Mouse (Mus musculus) liver, embryonic 15.5 days (tissue): ENCODE data around the gene Wdhd1. TPM values are rescaled to one million over a fixed set of nuclear protein-coding genes. Genes with fewer than 3 reads are reported as not detected.

Experiments used
- ATAC-seq: fragments of 200-750 bp; cut with Nextera tagmentation; 2 replicates; pipeline ENCODE4 v1.8.0; 2017; ENCODE audit warnings: moderate number of reproducible peaks, mild to moderate bottlenecking, moderate library complexity; ENCODE audit not compliant: insufficient read depth
- H3K27ac ChIP-seq: fragments of 300-500 bp; sonication (generic); replicated peaks from 2 replicates; pipeline ENCODE4 v1.5.1; 2015; ENCODE audit warnings: mild to moderate bottlenecking, inconsistent platforms
- H3K27me3 ChIP-seq: fragments of 300-500 bp; sonication (generic); 2 replicates; pipeline ENCODE4 v1.6.1; 2015; ENCODE audit warnings: mild to moderate bottlenecking, inconsistent platforms
- H3K36me3 ChIP-seq: fragments of 300-500 bp; sonication (generic); replicated peaks from 2 replicates; pipeline ENCODE4 v1.6.1; 2015; ENCODE audit warnings: moderate library complexity, mild to moderate bottlenecking, inconsistent platforms
- H3K4me1 ChIP-seq: fragments of 300-500 bp; sonication (generic); replicated peaks from 2 replicates; pipeline ENCODE4 v1.6.1; 2015; ENCODE audit warnings: inconsistent platforms
- H3K4me2 ChIP-seq: fragments of 300-500 bp; sonication (generic); 2 replicates; pipeline ENCODE4 v1.6.1; 2015; ENCODE audit warnings: moderate library complexity, mild to moderate bottlenecking, inconsistent platforms
- H3K4me3 ChIP-seq: fragments of 300-500 bp; sonication (generic); replicated peaks from 2 replicates; pipeline ENCODE4 v1.5.1; 2015; ENCODE audit warnings: mild to moderate bottlenecking, inconsistent platforms
- H3K9ac ChIP-seq: fragments of 300-500 bp; sonication (generic); 2 replicates; pipeline ENCODE4 v1.6.1; 2015; ENCODE audit warnings: moderate library complexity, mild to moderate bottlenecking, inconsistent platforms
- H3K9me3 ChIP-seq: fragments of 300-500 bp; sonication (generic); replicated peaks from 2 replicates; pipeline ENCODE4 v1.6.1; 2016; ENCODE audit warnings: inconsistent platforms
- WGBS: fragments of 180-500 bp; shearing (Covaris S2); methylation state at CpG from one replicate; pipeline ENCODE4 v1.1.7; 2015; ENCODE audit warnings: mixed read lengths; ENCODE audit not compliant: insufficient replicate concordance; 5-methylcytosine and 5-hydroxymethylcytosine counted together
- polyA plus RNA-seq: library from polyadenylated mRNA; unstranded; fragments of >200 nt; fragmentation: Nextera tagmentation; extraction: Ambion mirVana; gene quantifications from 2 replicates; pipeline ENCODE4 v1.2.1, GENCODE M21; 2015

Wdhd1 gene
- polyA plus RNA-seq, 1 experiment from 2014 or later: 33.7 TPM

DNA sequence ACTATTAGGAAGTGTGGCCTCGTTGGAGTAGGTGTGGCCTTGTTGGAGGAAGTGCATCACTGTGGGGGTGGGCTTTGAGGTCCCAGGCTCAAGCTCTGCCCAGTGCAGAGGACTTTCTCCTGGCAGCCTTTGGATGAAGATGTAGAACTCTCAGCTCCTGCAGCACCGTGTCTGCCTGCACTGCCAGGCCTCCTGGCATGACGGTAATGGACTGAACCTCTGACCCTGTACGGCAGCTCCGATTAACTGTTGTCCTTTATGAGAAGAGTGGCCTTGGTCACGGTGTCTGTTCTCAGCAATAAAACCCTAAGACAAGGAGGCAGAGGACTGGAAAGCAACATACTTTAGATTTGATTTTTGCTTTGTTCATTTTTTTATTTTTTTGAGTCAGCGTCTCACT lies 40.2 kb downstream of the Wdhd1 start:
- no peak for ATAC-seq
- no peak overlapping the region for H3K4me3 ChIP-seq

DNA sequence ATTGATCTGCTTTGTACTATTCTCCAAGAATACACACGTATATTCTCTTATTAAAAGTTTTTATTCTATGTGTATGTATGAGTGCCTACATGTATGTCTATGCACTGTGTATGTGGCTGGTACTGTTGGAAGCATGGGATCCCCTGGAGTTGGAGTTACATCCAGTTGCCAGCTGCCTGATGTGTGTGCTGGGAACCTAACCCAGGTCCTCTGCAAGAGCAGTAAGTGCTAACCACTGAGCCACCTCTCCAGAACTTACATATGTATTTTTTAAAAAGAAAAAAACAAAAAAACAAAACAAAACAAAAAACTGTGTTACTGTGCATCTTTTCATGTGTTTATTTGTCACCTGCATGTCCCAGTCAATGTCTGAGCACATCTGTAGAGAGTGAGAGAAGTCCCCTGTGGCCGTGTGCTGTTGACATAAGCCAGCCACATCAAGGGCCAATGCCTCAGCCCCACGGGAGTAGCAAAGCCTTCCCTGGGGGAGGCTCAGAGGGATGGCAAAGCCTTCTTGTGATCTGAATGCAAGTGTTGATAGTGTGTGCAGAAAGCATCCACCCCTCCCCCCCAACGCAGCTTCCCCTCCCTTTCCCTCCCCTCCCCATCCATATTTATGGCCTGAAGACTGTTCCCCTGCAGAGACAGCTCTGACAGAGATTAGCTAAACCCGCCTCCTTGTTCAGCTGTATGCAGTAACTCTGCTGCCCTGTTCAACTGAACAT lies 42.0 kb downstream of the Wdhd1 start:
- ATAC-seq: no peak
- peaks cover 2% of the 10 kb centered on the region for H3K36me3 ChIP-seq
- H3K27ac ChIP-seq: peak overlapping the region; percentile 48
- H3K27me3 ChIP-seq: 0 out of 2 replicates have a peak, but pooled peaks cover 3% of the 10 kb centered on the region
- WGBS: 63% methylated on average over 5 of the region's 5 CpGs
- H3K4me2 ChIP-seq: no peak overlapping the region
- H3K4me3 ChIP-seq: no peak overlapping the region
- H3K9ac ChIP-seq: no peak overlapping the region
- peaks cover 33% of the 10 kb centered on the region for H3K4me1 ChIP-seq
- no peaks in the 10 kb centered on the region for H3K9me3 ChIP-seq

More for the DNA sequence above, 40.2 kb downstream of the Wdhd1 start:
- H3K36me3 ChIP-seq: peaks cover 12% of the 10 kb centered on the region
- no peaks in the 10 kb centered on the region for H3K27me3 ChIP-seq
- H3K9me3 ChIP-seq: no peaks in the 10 kb centered on the region
- peaks cover 50% of the 10 kb centered on the region for H3K4me1 ChIP-seq
- H3K4me2 ChIP-seq: no peak overlapping the region
- H3K27ac ChIP-seq: no peak overlapping the region
- H3K9ac ChIP-seq: no peak overlapping the region
- 85% methylated on average over 7 of the region's 7 CpGs for whole genome bisulfite sequencing

DNA sequence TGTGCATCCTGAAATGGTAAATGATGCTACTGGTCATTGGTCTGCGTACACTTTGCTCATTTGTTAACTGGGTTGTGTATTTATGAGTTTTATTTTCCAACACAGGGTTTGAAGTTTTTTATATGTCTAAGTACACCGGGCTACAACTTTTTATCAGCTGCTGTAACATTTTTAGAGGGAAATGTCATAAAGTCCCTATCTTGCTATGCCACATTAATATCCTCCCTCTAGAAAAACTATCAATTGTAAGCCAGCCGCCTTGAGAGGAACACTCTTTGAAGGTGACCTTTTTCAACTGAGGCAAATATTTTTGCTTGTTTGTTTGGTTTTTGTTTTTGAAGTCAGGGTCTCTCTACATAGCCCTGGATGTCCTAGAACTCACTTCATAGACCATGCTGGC lies 42.6 kb downstream of the Wdhd1 start:
- Histone ChIP-seq H3K9ac (no peak overlapping the region), H3K9me3 (no peaks in the 10 kb centered on the region), H3K4me1 (peaks cover 29% of the 10 kb centered on the region), H3K4me2 (peak overlapping the region; percentile 21; the same call in 1 of the 2 replicates), H3K4me3 (no peak overlapping the region), H3K27me3 (peaks cover 6% of the 10 kb centered on the region; the same call in 1 of the 2 replicates), H3K27ac (peak overlapping the region; percentile 48), H3K36me3 (no peaks in the 10 kb centered on the region)
- ATAC-seq: peak; percentile 72
- WGBS: 45% methylated on average over 3 of the region's 3 CpGs

DNA sequence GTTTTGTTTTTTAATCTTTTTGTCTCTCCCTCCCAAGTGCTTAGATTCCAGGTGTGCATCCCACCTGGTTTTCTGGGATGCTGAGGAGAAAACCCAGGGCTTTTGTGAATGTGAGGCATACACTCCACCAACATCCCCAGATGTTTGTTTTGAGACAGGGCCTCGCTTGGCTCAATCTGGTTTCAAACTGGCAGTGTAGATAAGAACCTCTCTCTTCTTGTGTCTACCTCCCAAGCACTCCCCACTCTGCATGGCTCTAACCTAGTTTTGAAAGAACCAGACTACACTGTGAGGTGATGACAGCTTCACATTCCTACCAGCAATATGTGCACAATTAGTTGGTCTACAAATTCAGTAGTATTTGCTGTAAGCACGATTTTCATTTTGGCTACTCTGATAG lies 43.1 kb downstream of the Wdhd1 start:
- peaks cover 6% of the 10 kb centered on the region; the same call in 1 of the 2 replicates for H3K27me3 ChIP-seq
- H3K4me2 ChIP-seq: peak overlapping the region; percentile 21
- peaks cover 29% of the 10 kb centered on the region for H3K4me1 ChIP-seq
- H3K4me3 ChIP-seq: no peak overlapping the region
- no peak overlapping the region for H3K9ac ChIP-seq
- no peaks in the 10 kb centered on the region for H3K36me3 ChIP-seq
- H3K27ac ChIP-seq: peak overlapping the region; percentile 48
- ATAC-seq: peak; percentile 93
- WGBS: 25% methylated on average over 2 of the region's 2 CpGs
- no peaks in the 10 kb centered on the region for H3K9me3 ChIP-seq

DNA sequence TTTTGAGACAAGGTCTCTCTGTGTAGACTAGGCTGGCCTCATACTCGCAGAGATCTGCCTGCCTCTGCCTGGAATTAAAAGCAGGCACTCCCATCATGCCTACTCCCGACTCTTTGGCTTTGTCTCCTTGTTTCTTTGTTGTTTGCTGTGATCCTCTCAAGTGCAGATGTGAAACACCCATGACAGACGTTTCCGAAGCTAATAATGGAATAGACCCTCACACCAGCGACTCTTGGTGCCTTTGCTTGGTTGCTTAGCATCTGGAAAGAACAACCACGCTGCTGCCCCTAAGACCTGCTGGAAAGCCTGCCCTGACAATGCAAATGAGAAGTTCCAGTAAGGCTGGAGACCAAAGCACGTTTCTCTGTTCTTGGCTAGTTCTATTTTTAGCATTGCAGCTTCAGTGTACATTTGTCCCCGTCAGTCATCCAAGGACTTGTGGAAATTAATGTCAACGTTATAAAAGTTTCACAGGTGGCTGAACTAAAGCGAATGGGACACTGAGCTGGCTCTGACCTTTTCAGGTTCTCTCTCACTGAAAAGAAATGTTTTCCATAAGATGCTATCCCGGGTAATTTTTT lies 46.8 kb downstream of the Wdhd1 start:
- no peak overlapping the region for H3K4me3 ChIP-seq
- no peaks in the 10 kb centered on the region for H3K36me3 ChIP-seq
- H3K4me2 ChIP-seq: no peak overlapping the region
- 50% methylated on average over 11 of the region's 11 CpGs for WGBS
- H3K27me3 ChIP-seq: peaks cover 6% of the 10 kb centered on the region; the same call in 1 of the 2 replicates
- H3K9ac ChIP-seq: no peak overlapping the region
- no peak overlapping the region for H3K27ac ChIP-seq
- ATAC-seq: no peak
- H3K9me3 ChIP-seq: no peaks in the 10 kb centered on the region
- peaks cover 27% of the 10 kb centered on the region for H3K4me1 ChIP-seq

DNA sequence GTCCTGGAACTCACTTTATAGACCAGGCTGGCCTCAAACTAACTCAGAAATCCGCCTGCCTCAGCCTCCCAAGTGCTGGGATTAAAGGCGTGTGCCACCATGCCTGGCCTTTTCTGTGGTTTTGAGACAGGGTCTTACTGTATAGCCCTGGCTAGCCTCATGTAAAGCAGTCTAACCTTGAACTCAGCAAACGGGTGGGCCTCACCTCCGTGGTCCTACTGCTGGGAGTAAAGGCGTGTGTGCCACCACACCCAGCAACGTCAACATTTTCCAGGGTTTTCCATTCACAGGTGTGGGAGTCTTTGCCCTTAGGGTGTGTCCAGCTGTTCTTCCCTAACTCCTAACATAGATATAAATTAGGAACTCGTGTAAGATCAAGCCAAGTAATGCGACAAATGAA lies 50.7 kb downstream of the Wdhd1 start:
- ATAC-seq: no peak
- H3K4me2 ChIP-seq: no peak overlapping the region
- no peak overlapping the region for H3K4me3 ChIP-seq
- H3K27me3 ChIP-seq: peaks cover 6% of the 10 kb centered on the region; the same call in 1 of the 2 replicates
- whole genome bisulfite sequencing: 74% methylated on average over 8 of the region's 8 CpGs
- peaks cover 6% of the 10 kb centered on the region for H3K4me1 ChIP-seq
- no peaks in the 10 kb centered on the region for H3K9me3 ChIP-seq
- no peaks in the 10 kb centered on the region for H3K36me3 ChIP-seq
- no peak overlapping the region for H3K27ac ChIP-seq
- H3K9ac ChIP-seq: no peak overlapping the region

DNA sequence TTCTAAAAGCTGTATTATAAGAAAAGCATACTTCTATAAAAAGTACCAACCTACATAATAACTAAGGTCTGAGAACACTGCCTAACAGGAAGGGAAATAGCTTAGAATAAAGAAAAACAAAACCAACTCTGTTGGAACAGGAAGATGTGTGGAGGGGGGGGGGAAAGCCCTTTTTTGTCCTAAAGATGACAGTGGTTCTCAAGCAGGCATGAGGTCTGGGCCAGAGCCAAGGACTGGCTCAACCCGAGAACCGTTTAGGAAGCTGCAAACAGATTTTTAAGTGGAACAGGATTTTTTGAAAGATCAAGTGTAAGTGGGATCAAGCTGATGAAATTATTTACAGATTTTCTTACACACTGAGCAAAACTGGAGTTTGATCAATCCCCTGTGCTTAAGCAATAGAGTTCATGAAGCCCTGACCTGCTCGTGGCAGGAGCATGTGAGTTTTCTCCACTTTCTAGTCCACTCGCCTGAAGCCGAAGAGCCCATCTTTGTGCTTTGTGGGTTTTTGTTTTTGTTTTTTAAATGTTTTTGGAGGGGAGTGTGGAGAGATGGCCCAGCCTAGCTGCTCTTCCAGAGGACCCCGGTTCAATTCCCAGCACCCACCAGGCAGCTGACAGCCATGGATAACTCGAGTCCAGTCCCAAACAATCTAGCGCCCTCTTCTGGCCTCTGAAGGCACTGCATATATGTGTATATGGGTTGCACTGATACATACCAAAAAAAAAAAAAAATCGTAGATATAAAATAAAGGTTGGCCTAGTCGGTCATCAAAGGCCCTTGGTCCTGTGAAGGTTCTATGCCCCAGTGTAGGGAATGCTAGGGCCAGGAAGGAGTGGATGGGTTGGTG lies 52.0 kb downstream of the Wdhd1 start:
- Histone ChIP-seq H3K9me3 (no peaks in the 10 kb centered on the region), H3K27me3 (peaks cover 3% of the 10 kb centered on the region; the same call in 1 of the 2 replicates), H3K36me3 (no peaks in the 10 kb centered on the region), H3K4me3 (no peak overlapping the region), H3K27ac (no peak overlapping the region), H3K4me2 (no peak overlapping the region), H3K4me1 (peaks cover 6% of the 10 kb centered on the region), H3K9ac (no peak overlapping the region)
- ATAC-seq: no peak
- 66% methylated on average over 10 of the region's 10 CpGs for WGBS

DNA sequence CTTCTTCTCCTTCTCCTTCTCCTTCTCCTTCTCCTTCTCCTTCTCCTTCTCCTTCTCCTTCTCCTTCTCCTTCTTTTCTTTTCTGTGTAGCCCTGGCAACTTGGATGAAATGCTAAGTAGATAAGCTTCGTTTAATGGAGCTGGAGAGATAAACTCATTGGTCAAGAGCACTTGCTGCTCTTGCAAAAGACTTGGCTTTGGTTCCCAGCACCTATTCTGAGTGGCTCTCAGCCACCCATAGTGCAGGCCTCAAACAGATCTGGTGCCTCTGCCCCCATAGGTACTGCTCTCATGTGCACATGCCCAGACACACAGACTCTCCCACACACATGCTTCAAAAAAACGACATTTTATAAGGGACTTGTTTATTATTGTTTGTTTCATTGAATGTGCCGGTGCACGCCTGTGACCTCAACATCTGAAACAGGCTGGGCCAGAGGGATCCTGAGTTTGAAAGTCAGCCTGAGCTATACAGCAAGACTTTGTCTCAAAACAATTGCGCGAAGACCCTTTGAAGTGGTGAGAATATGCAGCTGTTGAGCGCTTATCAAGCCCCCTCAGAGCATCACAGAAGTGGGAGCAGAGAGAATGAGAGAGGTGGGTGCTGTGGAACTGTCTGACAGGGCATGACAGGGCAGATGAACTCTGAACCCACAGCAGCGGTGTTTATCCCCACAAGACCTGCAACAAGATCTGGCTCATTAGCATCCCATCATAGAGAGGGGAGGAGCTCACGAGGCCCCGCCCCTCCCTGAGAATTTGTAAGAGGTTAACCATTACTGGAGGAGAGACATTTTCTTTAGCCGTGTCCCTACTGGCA lies 53.8 kb downstream of the Wdhd1 start:
- no peaks in the 10 kb centered on the region for H3K27me3 ChIP-seq

DNA sequence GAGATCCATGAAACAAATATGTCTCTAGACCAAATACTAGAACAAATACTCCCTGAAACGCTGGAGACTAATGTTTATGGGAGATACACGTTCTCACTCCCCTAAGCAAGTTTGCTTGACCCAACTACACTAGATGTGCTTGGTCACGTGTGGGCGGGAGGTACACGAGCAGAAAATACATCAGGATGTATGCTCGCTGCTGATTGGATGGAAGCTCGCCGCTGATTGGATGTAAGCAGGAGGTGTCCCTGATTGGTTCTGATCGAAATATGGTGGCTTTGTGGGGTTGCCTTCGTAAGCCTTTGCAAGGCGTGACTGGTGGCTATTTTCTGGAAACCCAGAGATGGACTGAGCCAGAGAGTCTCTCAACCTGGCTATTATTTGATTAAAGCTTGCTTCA lies 55.1 kb downstream of the Wdhd1 start:
- WGBS: 68% methylated on average over 11 of the region's 11 CpGs
- no peak overlapping the region for H3K27ac ChIP-seq
- H3K27me3 ChIP-seq: no peaks in the 10 kb centered on the region
- no peaks in the 10 kb centered on the region for H3K9me3 ChIP-seq
- H3K36me3 ChIP-seq: no peaks in the 10 kb centered on the region
- ATAC-seq: no peak; the same call in 1 of the 2 replicates
- peaks cover 6% of the 10 kb centered on the region for H3K4me1 ChIP-seq
- no peak overlapping the region for H3K9ac ChIP-seq
- no peak overlapping the region for H3K4me2 ChIP-seq
- no peak overlapping the region for H3K4me3 ChIP-seq

More for the DNA sequence above, 53.8 kb downstream of the Wdhd1 start:
- no peaks in the 10 kb centered on the region for H3K9me3 ChIP-seq
- peaks cover 6% of the 10 kb centered on the region for H3K4me1 ChIP-seq
- H3K9ac ChIP-seq: no peak overlapping the region
- 69% methylated on average over 11 of the region's 11 CpGs for whole genome bisulfite sequencing
- H3K36me3 ChIP-seq: no peaks in the 10 kb centered on the region
- no peak overlapping the region for H3K4me2 ChIP-seq
- no peak overlapping the region for H3K27ac ChIP-seq
- ATAC-seq: no peak
- no peak overlapping the region for H3K4me3 ChIP-seq

DNA sequence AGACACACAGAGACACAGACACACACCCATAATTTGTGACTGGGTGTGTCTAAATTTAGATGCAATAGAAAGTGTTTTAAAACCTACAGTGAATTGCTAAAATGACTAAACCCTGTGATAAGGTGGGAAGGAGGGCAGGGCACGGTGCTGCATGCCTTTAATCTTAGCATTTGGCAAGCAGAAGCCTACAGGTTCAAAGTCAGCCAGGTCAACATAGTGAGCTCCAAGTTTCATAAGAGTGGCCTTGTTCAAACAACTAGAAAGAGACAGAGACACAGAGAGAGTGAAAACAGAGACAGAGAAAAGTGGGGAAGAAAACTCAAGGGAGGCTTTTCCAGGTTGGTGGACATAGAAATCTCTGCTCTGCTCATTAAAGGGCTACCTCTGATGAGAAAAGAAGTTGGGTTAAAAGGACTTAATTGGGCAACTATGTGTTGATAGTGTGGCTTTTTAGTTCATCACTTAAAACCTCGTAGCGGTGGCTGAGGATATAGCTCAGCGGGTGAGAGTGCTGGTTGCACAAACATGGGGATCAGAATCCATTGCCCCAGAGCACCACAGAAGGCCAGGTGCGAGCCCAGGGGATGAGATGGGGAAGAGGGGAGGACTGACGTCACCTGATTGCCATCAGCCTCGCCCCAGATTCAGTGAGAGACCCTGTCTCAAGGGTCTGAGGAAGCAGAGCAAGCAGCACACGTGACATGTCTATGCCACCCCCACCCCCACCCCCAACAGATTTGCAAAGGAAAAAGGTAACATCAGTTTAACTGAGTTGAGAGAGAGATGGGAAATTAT lies 56.2 kb downstream of the Wdhd1 start:
- WGBS: 66% methylated on average over 8 of the region's 8 CpGs

More for the DNA sequence above, 56.2 kb downstream of the Wdhd1 start:
- H3K36me3 ChIP-seq: no peaks in the 10 kb centered on the region
- H3K4me2 ChIP-seq: no peak overlapping the region
- H3K9me3 ChIP-seq: no peaks in the 10 kb centered on the region
- H3K27me3 ChIP-seq: no peaks in the 10 kb centered on the region
- H3K4me3 ChIP-seq: no peak overlapping the region
- peaks cover 6% of the 10 kb centered on the region for H3K4me1 ChIP-seq
- H3K9ac ChIP-seq: no peak overlapping the region
- no peak for ATAC-seq
- no peak overlapping the region for H3K27ac ChIP-seq
